Mouse (Mus musculus) R1 (cell line): ENCODE measurements around the gene Gzmm.

ENCODE experiments used
- DNase-seq: peaks from one replicate; pipeline ENCODE4 v3.0.0-alpha.2; 2018; ENCODE audit warnings: low read depth, low spot score

The Gzmm gene

DNA sequence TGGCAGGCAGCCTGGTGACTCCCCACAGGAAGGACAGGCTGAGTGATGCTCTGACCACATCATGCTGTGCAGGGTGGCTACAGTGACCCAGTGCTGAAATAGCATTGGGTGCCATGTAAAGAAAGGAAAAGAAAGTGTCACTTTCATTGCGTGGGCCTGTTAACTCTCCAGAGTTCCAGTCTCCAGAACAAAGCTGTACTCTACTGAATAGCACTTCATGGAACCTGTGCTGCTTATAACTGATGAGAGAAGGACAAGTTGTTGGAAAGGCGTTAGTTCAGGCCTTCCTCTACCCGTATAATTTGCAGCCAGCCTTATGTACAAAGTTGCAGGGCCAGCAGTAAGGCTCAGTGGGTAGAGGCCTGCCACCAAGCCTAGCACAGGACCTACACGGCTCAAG is at the start of gene Gzmm:
TSS of gene Gzmm (plus strand) at position 301 of the 400 bp plus-strand sequence.
- no peak for DNase-seq

DNA sequence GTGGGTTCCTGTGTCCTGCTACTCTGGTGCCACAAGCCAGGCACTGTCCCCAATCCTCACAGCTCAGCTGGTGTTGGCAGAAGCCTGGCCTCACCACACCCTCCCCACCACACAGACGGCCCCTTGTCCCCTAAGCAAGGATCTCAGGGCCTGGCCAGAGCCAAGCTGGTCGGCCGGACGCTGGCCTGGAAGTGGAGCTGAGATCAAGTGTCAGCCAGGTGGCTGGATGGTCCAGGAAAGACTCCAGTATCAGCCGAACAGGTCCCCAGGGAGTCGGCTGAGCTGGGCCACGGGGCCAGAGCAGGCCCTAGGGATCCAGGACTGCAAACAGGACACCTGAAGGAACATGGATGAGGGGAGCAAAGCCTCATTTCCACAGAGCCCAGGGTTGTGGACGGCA is 43.1 kb upstream of the Gzmm start, which contains the start of gene Odf3l2:
TSS of gene Odf3l2 (minus strand) at position 28 of the 400 bp plus-strand sequence.
- DNase-seq: no peak

DNA sequence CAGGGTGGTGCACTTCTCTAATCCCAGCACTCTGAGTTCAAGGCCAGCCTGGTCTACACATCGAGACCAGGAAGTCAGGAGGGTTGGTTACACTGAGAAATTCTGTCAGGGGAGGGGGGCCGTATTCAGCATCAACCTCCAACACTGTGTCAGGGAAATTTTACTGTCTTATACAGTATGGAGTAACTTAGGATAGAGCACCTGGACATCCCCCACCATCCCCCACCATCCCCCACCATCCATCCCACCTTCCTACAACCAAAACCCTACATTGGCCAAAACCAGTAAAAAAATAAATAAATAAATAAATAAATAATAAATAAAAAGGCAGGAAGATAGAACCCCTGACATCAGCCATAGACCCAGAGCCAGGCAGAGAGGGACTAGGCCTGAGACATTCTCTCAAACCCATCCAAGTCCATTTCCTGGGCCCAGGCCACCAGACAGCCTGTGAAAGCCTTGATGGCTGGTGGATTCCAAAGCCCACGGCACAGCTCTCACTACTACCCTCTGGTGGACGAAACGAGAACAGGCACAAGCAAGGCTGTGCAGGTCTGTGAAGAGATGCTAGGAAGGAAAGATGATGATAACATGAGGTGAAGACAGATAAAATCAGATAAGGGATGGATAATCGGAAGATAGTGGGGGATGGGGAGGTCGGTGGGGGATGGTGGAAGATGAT is 39.6 kb upstream of the Gzmm start:
- DNase-seq: peak; percentile 76

- no peak for DNase-seq
Observed at GRCm38 (mm10) chr10:79652789-79653188, 36.0 kb upstream of the Gzmm start.

DNA sequence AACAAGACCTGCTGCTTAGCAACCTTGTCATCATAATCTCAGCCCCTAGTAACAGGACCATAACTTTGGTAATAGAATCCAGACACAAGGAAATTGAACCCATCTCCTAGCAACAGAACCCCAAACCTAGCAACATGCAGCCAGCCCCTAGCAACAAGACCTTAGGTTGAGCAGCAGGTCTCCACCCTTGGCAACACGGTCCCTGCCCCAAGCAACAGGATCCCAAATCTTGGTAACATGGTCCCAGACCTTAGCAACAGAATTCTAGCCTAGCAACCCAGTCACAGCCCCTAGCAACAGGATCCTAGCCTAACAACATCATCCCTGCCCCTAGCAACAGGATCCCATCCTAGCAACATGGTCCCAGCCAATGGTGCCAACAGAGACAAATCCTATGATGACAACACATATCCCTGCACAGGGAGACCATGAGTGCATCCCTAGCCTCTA is 33.8 kb upstream of the Gzmm start:
- peak; percentile 73 for DNase-seq

DNA sequence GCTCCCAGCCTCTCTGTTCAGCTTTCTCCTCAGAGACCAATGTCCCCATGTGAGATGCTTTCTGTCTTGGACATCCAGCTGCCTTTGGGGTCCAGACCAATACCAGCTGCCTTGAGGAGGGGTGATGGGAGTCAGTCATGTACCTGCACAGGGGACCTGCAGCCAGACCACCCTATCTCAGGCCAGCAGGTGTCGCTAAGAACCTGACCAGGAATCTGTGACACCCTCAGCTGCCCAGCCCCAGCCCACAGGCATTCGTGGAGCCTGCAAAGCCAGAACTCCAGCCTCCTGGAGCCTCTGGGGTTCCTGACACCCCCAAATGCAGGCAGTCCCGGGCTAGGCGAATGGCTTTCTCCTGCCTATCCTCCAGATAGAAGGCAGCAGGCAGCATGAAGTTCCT is 30.0 kb upstream of the Gzmm start:
- DNase-seq: peak; percentile 62

DNA sequence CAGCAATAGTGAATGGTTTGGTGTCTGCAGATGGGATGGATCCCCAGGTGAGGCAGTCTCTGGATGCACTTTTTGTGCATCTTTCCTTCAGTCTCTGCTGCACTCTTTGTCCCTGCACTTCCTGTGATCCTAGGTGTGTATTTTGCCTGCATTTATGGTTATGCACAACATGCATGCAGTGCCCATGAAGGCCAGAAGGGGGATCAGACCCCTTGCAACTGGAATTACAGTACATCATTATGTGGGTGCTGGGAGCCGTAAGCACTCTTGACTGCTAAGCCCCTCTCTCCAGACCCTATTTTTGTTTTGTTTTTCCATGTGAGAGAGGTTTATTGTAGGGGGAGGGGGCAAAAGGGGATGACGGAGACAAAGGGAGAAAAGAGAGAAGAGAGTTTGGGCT is 28.5 kb upstream of the Gzmm start:
- peak; percentile 62 for DNase-seq

DNA sequence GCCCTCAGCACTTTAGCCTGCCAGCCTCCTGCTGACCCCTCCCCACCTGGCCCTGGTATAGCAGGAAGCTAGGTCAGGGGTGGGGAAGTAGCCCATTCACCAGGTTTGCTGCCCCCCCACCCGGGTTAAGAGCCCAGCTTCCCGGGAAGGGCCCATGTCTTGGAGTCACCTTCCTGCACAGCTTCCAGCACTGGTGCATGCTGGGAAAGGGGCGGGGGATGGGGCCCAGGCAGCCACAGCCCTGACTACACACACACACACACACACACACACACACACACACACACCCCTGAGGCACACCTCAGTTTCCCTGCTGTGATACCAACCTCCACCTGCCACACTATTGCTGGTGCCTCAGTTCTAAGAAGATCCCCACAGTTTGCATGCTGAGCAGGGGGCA is 27.0 kb upstream of the Gzmm start:
- peak; percentile 77 for DNase-seq

- DNase-seq: peak; percentile 89
Observed at GRCm38 (mm10) chr10:79664131-79664665, 24.6 kb upstream of the Gzmm start, which contains the start of gene Madcam1. Madcam1 (plus strand) TSS chr10:79664559.

DNA sequence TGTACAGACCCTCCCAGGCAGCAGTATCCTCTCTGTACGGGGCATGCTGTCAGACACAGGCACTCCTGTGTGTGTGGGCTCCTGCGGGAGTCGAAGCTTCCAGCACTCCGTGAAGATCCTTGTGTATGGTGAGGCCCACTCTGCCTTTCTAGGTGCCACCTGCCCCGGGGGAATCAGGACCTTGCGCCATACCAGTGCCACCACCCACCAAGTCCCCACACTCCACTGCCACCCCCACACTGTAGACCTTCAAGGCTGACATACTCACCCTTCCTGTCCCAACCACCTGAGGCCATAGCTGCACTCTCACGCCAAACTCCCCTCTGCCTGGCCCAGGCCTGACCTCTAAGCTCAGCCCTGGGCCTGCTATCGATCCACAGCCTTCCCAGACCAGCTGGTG is 23.8 kb upstream of the Gzmm start:
- no peak for DNase-seq

- no peak for DNase-seq
Observed at GRCm38 (mm10) chr10:79666493-79666892, 22.3 kb upstream of the Gzmm start.

- DNase-seq: no peak
Observed at GRCm38 (mm10) chr10:79668076-79668475, 20.7 kb upstream of the Gzmm start.

GRCm38 (mm10) chr10:79668771-79669575 is 19.8 kb upstream of the Gzmm start, which contains the start of gene Tpgs1:
Tpgs1 (plus strand) TSS chr10:79669369.
- peak; percentile 95 for DNase-seq

- DNase-seq: peak; percentile 91
Observed at GRCm38 (mm10) chr10:79669576-79670057, 19.2 kb upstream of the Gzmm start.

GRCm38 (mm10) chr10:79670071-79670888 is 18.5 kb upstream of the Gzmm start:
- DNase-seq: peak; percentile 62

DNA sequence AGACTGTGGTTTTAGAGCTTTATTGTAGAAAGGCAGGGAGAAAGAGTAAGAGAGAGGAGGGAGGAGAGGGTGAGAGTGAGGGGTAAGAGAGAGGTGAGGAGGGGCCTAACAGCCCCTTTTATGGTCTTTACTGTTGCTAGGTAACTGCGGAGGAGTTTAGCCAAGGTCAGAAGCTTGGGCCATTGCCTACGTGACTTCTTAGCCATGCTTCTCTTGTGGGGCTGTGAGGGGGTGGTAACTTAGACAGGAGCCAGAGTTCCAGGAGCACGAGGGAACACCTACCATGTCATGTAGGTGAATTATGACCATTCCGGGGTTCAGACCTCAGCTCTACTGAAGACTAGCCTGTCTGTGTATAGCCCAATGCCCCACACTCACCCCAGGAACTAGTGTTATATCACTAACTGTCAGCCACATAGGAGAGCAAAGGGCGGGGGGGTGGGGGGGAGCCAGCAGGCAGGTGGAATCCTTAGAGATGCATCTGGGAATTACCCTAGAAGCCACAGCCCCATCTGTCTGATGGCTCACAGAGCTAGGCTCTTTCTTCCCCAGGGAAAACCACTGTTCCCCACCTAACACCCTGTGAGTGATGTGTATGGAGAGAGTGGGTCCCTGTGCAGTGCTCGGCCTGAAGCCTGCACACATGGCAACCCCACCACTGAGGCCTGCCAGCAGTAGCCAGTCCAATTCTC is 17.3 kb upstream of the Gzmm start:
- DNase-seq: peak; percentile 69

DNA sequence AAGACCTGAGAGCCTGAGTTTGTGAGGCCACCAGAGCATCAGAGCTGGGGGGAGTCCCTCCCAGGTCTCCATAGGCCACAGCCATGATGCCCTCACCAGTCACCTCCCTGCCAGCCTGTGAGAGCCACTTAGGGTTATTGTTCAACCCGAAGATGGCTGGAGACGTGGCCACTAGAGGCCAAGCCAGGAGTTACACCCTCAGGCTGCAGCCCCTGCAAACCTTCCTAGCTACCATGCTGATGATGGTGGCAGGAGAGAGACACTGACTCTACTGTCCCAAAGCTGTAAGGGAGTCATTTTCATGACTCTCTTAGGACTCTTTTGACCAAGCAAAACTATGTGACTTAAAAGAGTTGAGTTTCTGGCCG is 16.7 kb upstream of the Gzmm start:
- peak; percentile 63 for DNase-seq

DNA sequence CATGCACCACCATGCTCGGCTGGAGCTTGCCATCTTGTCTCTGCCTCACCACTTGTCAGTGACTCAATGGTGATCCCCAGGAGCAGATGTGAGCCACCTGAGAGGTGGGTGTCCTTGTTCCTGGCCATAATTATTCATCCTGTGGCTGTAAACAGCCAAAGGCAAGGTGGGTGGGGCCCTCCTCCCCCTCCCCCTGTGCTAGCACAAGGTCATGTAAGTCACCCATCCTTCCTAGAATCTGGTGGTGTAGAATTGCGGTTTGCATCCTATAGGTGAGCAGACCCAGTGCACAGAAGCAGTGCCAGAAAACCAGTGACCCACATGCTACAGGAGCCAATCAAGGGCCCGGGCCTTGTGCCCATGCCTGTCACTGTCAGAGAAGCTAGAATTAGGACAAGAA is 15.8 kb upstream of the Gzmm start:
- DNase-seq: peak; percentile 73

- peak; percentile 70 for DNase-seq
Observed at GRCm38 (mm10) chr10:79675346-79676035, 13.3 kb upstream of the Gzmm start.
